Mouse (Mus musculus) myocyte (in vitro differentiated cells): ENCODE measurements at regions not wholly inside any gene's neighbourhood (a gene's known extent, or its start where the extent isn't known, plus 50 kb on each side); places are given as distances from the start of the nearest gene placed in this dataset.

ENCODE experiments used
- H3K27me3 ChIP-seq: one replicate; pipeline ENCODE4 v1.6.1; 2011; ENCODE audit not compliant: control insufficient read depth, insufficient read depth, insufficient read length
- H3K36me3 ChIP-seq: one replicate; pipeline ENCODE4 v1.6.1; 2011; ENCODE audit not compliant: control insufficient read depth, insufficient read depth
- H3K4me2 ChIP-seq: one replicate; pipeline ENCODE4 v1.6.1; 2011; ENCODE audit warnings: low read depth, control low read depth
- H3K4me3 ChIP-seq: one replicate; pipeline ENCODE4 v1.5.1; 2011; ENCODE audit warnings: mild to moderate bottlenecking, control low read depth, moderate library complexity
- H3K79me2 ChIP-seq: one replicate; pipeline ENCODE4 v1.6.1; 2011; ENCODE audit not compliant: control insufficient read depth, insufficient read depth
- H3ac ChIP-seq: one replicate; pipeline ENCODE4 v1.6.1; 2011; ENCODE audit not compliant: control insufficient read depth, insufficient read length
- CEBPB ChIP-seq: IDR thresholded peaks from 2 replicates; pipeline ENCODE4 v1.6.1; 2011; ENCODE audit warnings: mild to moderate bottlenecking, moderate library complexity; ENCODE audit not compliant: poor library complexity, insufficient read depth, severe bottlenecking
- E2F4 ChIP-seq: IDR thresholded peaks from one replicate; pipeline ENCODE4 v1.6.1; 2011; ENCODE audit warnings: mild to moderate bottlenecking, control low read depth, moderate library complexity; ENCODE audit not compliant: insufficient read depth
- MAX ChIP-seq: IDR thresholded peaks from one replicate; pipeline ENCODE4 v1.6.1; 2011; ENCODE audit warnings: low read depth, mild to moderate bottlenecking, control low read depth
- MYOD1 ChIP-seq, 3 experiments: IDR thresholded peaks; one replicate each; pipeline ENCODE4 v1.6.1; 2011; ENCODE audit warnings: control low read depth in 2 of 3, low read depth in 2 of 3, mild to moderate bottlenecking in 2 of 3, moderate library complexity in 1 of 3; ENCODE audit not compliant: insufficient read length in 2 of 3, control insufficient read depth in 1 of 3
- MYOG ChIP-seq, 3 experiments: IDR thresholded peaks; one replicate each; pipeline ENCODE4 v1.6.1; 2011; ENCODE audit warnings: control low read depth in 2 of 3, low read depth in 2 of 3, mild to moderate bottlenecking in 2 of 3; ENCODE audit not compliant: insufficient read length in 2 of 3, control insufficient read depth in 1 of 3, insufficient read depth in 1 of 3
- POLR2A ChIP-seq: IDR thresholded peaks from one replicate; pipeline ENCODE4 v1.6.1; 2011; ENCODE audit warnings: low read depth, mild to moderate bottlenecking, control low read depth, moderate library complexity; ENCODE audit not compliant: insufficient read length
- POLR2AphosphoS2 ChIP-seq: IDR thresholded peaks from one replicate; pipeline ENCODE4 v1.6.1; 2011; ENCODE audit warnings: low read depth, control low read depth; ENCODE audit not compliant: insufficient read length
- REST ChIP-seq: IDR thresholded peaks from one replicate; pipeline ENCODE4 v1.6.1; 2011; ENCODE audit warnings: mild to moderate bottlenecking, control low read depth, moderate library complexity; ENCODE audit not compliant: insufficient read depth, insufficient read length
- SRF ChIP-seq: IDR thresholded peaks from one replicate; pipeline ENCODE4 v1.6.1; 2011; ENCODE audit warnings: low read depth; ENCODE audit not compliant: control insufficient read depth, insufficient read length
- TCF12 ChIP-seq: IDR thresholded peaks from one replicate; pipeline ENCODE4 v1.6.1; 2011; ENCODE audit warnings: mild to moderate bottlenecking, control low read depth; ENCODE audit not compliant: poor library complexity, insufficient read depth, severe bottlenecking
- TCF3 ChIP-seq: IDR thresholded peaks from one replicate; pipeline ENCODE4 v1.6.1; 2011; ENCODE audit warnings: low read depth, control low read depth; ENCODE audit not compliant: insufficient read length
- USF1 ChIP-seq: IDR thresholded peaks from one replicate; pipeline ENCODE4 v1.6.1; 2011; ENCODE audit warnings: low read depth, mild to moderate bottlenecking, control low read depth, moderate library complexity

- H3ac ChIP-seq: no peak overlapping the region
Observed at GRCm38 (mm10) chr10:53165036-53165435, 172.4 kb upstream of the Pln start.

GRCm38 (mm10) chr10:53167767-53168166 is 169.7 kb upstream of the Pln start:
- no peak for TF ChIP-seq SRF
- TF ChIP-seq E2F4: no peak
- no peak for TF ChIP-seq REST
- no peak for TF ChIP-seq TCF12
- TF ChIP-seq POLR2A: no peak
- TF ChIP-seq MAX: no peak
- no peak for TF ChIP-seq MYOG (IDR thresholded peaks at IDR 0.05; ENCODE audit: control insufficient read depth in 1 of 3, insufficient read depth in 1 of 3, insufficient read length in 2 of 3, low read depth in 2 of 3)
- no peak for TF ChIP-seq MYOD1 (IDR thresholded peaks at IDR 0.05; ENCODE audit: control insufficient read depth in 1 of 3, insufficient read length in 2 of 3, low read depth in 2 of 3)
- no peak for TF ChIP-seq CEBPB
- TF ChIP-seq USF1: no peak
- no peak for TF ChIP-seq POLR2AphosphoS2
- TF ChIP-seq TCF3: no peak
- Histone ChIP-seq H3K79me2 (no peaks in the 10 kb centered on the region), H3K27me3 (no peaks in the 10 kb centered on the region), H3K4me2 (no peak overlapping the region), H3K4me3 (no peak overlapping the region), H3K36me3 (no peaks in the 10 kb centered on the region), H3ac (no peak overlapping the region)

More at GRCm38 (mm10) chr10:53165036-53165435, 172.4 kb upstream of the Pln start:
- Histone ChIP-seq H3K79me2 (no peaks in the 10 kb centered on the region), H3K4me2 (no peak overlapping the region), H3K36me3 (no peaks in the 10 kb centered on the region), H3K27me3 (no peaks in the 10 kb centered on the region), H3K4me3 (no peak overlapping the region)
- TF ChIP-seq MYOD1 (IDR thresholded peaks at IDR 0.05; ENCODE audit: control insufficient read depth in 1 of 3, insufficient read length in 2 of 3, low read depth in 2 of 3) (no peak), SRF (no peak), TCF12 (no peak), MAX (no peak), POLR2A (no peak), TCF3 (no peak), CEBPB (no peak), USF1 (no peak), REST (no peak), POLR2AphosphoS2 (no peak)

- Histone ChIP-seq H3K36me3 (no peaks in the 10 kb centered on the region), H3K4me3 (no peak overlapping the region), H3K4me2 (no peak overlapping the region), H3K79me2 (no peaks in the 10 kb centered on the region), H3K27me3 (no peaks in the 10 kb centered on the region), H3ac (no peak overlapping the region)
- TF ChIP-seq CEBPB (no peak), E2F4 (no peak), REST (no peak), MYOD1 (IDR thresholded peaks at IDR 0.05; ENCODE audit: control insufficient read depth in 1 of 3, insufficient read length in 2 of 3, low read depth in 2 of 3) (no peak), POLR2AphosphoS2 (no peak), MYOG (IDR thresholded peaks at IDR 0.05; ENCODE audit: control insufficient read depth in 1 of 3, insufficient read depth in 1 of 3, insufficient read length in 2 of 3, low read depth in 2 of 3) (no peak), USF1 (no peak), MAX (no peak), POLR2A (no peak), TCF12 (no peak), SRF (no peak), TCF3 (no peak)
Observed at GRCm38 (mm10) chr10:53174038-53174564, 163.4 kb upstream of the Pln start.

GRCm38 (mm10) chr10:53175946-53176345 is 161.5 kb upstream of the Pln start:
- Histone ChIP-seq H3K79me2 (no peaks in the 10 kb centered on the region), H3ac (no peak overlapping the region)

GRCm38 (mm10) chr10:53178561-53178960 is 158.9 kb upstream of the Pln start:
- Histone ChIP-seq H3K79me2 (no peaks in the 10 kb centered on the region), H3K4me2 (no peak overlapping the region), H3K27me3 (no peaks in the 10 kb centered on the region), H3ac (no peak overlapping the region), H3K36me3 (no peaks in the 10 kb centered on the region), H3K4me3 (no peak overlapping the region)
- TF ChIP-seq POLR2AphosphoS2 (no peak), E2F4 (no peak), USF1 (no peak), POLR2A (no peak), TCF3 (no peak), MYOD1 (IDR thresholded peaks at IDR 0.05; ENCODE audit: control insufficient read depth in 1 of 3, insufficient read length in 2 of 3, low read depth in 2 of 3) (no peak), SRF (no peak), MYOG (IDR thresholded peaks at IDR 0.05; ENCODE audit: control insufficient read depth in 1 of 3, insufficient read depth in 1 of 3, insufficient read length in 2 of 3, low read depth in 2 of 3) (no peak), REST (no peak)

More at GRCm38 (mm10) chr10:53175946-53176345, 161.5 kb upstream of the Pln start:
- Histone ChIP-seq H3K27me3 (no peaks in the 10 kb centered on the region), H3K4me2 (no peak overlapping the region), H3K4me3 (no peak overlapping the region), H3K36me3 (no peaks in the 10 kb centered on the region)
- TF ChIP-seq MAX: no peak
- peak in 1 of 3 experiments; percentile 32 for TF ChIP-seq MYOD1 (IDR thresholded peaks at IDR 0.05; ENCODE audit: control insufficient read depth in 1 of 3, insufficient read length in 2 of 3, low read depth in 2 of 3)
- TF ChIP-seq E2F4: no peak
